Mouse (Mus musculus) liver, embryonic 14.5 days (tissue): ENCODE measurements at regions not wholly inside any gene's neighbourhood (a gene's known extent, or its start where the extent isn't known, plus 50 kb on each side); places are given as distances from the start of the nearest gene placed in this dataset.

Experiments
- CTCF ChIP-seq: IDR thresholded peaks from 2 replicates; pipeline ENCODE4 v1.5.1; 2016; ENCODE audit warnings: antibody characterized with exemption, low read depth, control low read depth
- EP300 ChIP-seq: IDR thresholded peaks from 2 replicates; pipeline ENCODE4 v1.6.1; 2016; ENCODE audit warnings: antibody characterized with exemption, low read depth

- TF ChIP-seq CTCF, result no peak
- TF ChIP-seq EP300, result no peak
Measured at GRCm38 (mm10) chr6:127317309-127317708, 129.3 kb upstream of the Parp11 start.
